Mouse (Mus musculus) ES-Bruce4 (cell line): Measurements from ENCODE around the gene Fam172a. TPM values are rescaled to one million over a fixed set of nuclear protein-coding genes. Genes with fewer than 3 reads are reported as not detected.

Experiments used
- H3K27ac ChIP-seq: 2 replicates; pipeline ENCODE4 v1.5.1; 2012; ENCODE audit warnings: low read length, inconsistent platforms; ENCODE audit not compliant: insufficient read depth
- H3K27me3 ChIP-seq: 2 replicates; pipeline ENCODE4 v1.6.1; 2012; ENCODE audit warnings: mild to moderate bottlenecking, low read length, inconsistent platforms; ENCODE audit not compliant: control insufficient read depth, poor library complexity, insufficient read depth, severe bottlenecking
- H3K36me3 ChIP-seq: 2 replicates; pipeline ENCODE4 v1.6.1; 2012; ENCODE audit warnings: inconsistent platforms, mild to moderate bottlenecking, low read length, moderate library complexity; ENCODE audit not compliant: control insufficient read depth, poor library complexity, insufficient read depth, severe bottlenecking
- H3K4me1 ChIP-seq: one replicate; pipeline ENCODE4 v1.8.1; 2011; ENCODE audit warnings: low read length; ENCODE audit not compliant: control insufficient read depth, insufficient read depth
- H3K4me3 ChIP-seq: 2 replicates; pipeline ENCODE4 v1.5.1; 2011; ENCODE audit warnings: low read depth, mild to moderate bottlenecking, low read length
- H3K9ac ChIP-seq: 2 replicates; pipeline ENCODE4 v1.6.1; 2012; ENCODE audit warnings: low read depth, mild to moderate bottlenecking, inconsistent platforms; ENCODE audit not compliant: poor library complexity, severe bottlenecking
- H3K9me3 ChIP-seq: replicated peaks from 2 replicates; pipeline ENCODE4 v1.6.1; 2012; ENCODE audit warnings: mild to moderate bottlenecking, low read length, inconsistent platforms; ENCODE audit not compliant: control insufficient read depth, poor library complexity, insufficient read depth, severe bottlenecking
- CTCF ChIP-seq: IDR thresholded peaks from one replicate; pipeline ENCODE4 v1.8.1; 2011; ENCODE audit warnings: low read depth, low read length
- EP300 ChIP-seq: IDR thresholded peaks from 2 replicates; pipeline ENCODE4 v1.6.1; 2011; ENCODE audit warnings: low read depth, low read length; ENCODE audit not compliant: insufficient read depth
- POLR2A ChIP-seq: IDR thresholded peaks from one replicate; pipeline ENCODE4 v1.8.1; 2011; ENCODE audit warnings: low read length; ENCODE audit not compliant: insufficient read depth
- polyA plus RNA-seq: library from polyadenylated mRNA; stranded (reverse); fragments of >200 nt; gene quantifications from 2 replicates; pipeline ENCODE4 v1.2.4, GENCODE M21; 2011; ENCODE audit warnings: low read depth; ENCODE audit not compliant: missing spikeins, insufficient read depth, insufficient read length

The Fam172a gene
- polyA plus RNA-seq, 1 experiment, result 16.7 TPM

DNA sequence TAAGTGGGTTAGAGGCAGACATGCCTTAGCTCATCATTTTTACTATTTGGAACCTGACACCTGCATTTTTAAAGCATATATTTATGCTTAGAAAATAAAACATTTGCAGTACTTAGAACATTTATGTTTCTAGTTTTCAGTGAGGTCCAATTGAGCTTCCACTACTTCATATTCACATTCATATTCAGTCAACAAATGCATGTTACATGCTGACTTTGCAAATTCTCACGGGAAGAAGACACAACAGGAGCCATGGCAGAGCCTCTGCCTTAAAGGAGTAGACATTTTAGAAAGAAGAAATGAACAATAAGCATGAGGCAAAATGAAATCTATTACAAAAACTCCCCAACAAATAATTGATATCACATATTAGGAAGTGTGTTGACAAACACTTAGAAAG is 416.9 kb downstream of the Fam172a start:
- TF ChIP-seq CTCF (no peak), EP300 (no peak), POLR2A (no peak)
- Histone ChIP-seq H3K4me3 (no peak overlapping the region), H3K36me3 (no peaks in the 10 kb centered on the region), H3K9ac (no peak overlapping the region), H3K9me3 (no peaks in the 10 kb centered on the region), H3K27me3 (no peaks in the 10 kb centered on the region), H3K27ac (no peak overlapping the region), H3K4me1 (no peaks in the 10 kb centered on the region)

DNA sequence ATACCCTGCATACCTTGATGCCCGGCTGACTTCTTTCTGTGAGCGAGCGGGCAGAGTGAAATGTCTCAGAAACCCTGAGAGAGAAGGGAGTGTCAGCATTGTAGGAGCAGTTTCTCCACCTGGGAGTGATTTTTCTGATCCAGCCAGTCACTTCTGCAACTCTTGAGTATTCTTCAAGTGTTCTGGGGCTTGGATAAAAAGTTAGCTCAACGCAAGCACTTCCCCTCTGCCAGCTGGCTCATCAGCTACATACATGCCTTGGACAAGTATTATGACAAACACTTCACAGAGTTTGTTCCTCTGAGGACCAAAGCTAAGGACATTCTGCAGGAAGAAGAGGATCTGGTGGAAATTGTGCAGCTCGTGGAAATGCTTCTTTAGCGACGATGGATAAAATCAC is 420.2 kb downstream of the Fam172a start:
- H3K9me3 ChIP-seq, result no peaks in the 10 kb centered on the region
- TF ChIP-seq CTCF (no peak), EP300 (no peak), POLR2A (no peak)
- H3K27me3 ChIP-seq, result no peaks in the 10 kb centered on the region
- no peaks in the 10 kb centered on the region for H3K4me1 ChIP-seq
- H3K27ac ChIP-seq, result no peak overlapping the region
- no peaks in the 10 kb centered on the region for H3K36me3 ChIP-seq
- no peak overlapping the region for H3K9ac ChIP-seq
- H3K4me3 ChIP-seq, result no peak overlapping the region

DNA sequence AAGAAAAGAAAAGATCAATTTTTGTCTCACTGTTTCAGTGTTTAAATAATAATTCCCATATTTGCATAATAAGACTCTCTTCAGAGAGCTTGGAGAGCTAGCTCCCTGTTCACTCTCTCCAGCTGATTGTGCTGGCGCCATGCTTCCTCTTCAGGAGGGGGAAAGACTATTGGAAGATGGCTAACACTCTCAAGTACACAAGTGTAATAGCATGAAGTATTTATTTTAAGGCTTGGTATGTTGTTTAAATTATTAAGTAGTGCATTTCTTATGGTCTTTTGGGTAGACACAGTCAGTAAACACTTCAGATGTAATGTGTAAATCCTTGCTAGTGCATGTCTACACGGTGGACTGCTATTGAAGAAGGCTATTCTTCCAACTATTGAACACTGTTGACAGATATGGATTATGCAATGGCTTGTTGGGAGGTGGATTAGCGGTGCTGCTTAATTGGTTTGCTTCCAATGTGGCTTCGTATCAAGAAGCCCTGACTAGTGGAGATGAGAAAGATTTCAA is 422.1 kb downstream of the Fam172a start:
- Histone ChIP-seq H3K27ac (no peak overlapping the region), H3K36me3 (no peaks in the 10 kb centered on the region), H3K4me3 (no peak overlapping the region), H3K27me3 (no peaks in the 10 kb centered on the region), H3K9ac (no peak overlapping the region), H3K9me3 (no peaks in the 10 kb centered on the region), H3K4me1 (no peaks in the 10 kb centered on the region)
- TF ChIP-seq CTCF, result no peak
- no peak for TF ChIP-seq EP300
- no peak for TF ChIP-seq POLR2A

DNA sequence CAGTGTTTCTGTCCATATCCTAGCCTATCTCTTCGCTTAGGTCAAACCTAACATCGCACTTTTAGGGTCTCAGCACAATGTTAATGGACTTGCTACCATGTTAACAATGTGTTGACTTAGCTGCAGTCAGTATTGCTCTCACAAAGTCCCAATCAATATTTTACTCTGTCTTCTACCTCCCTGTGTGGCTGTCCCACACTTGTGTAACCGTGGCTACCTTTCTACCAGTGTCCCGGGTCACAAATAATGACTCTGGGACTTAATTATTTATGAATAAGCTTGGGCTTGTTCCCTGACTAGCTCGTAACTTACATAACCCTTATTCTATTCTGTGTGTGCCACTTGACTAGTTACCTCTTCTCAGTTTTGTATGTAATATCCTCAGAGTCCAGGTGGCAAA is 455.6 kb downstream of the Fam172a start:
- Histone ChIP-seq H3K4me3 (no peak overlapping the region), H3K4me1 (no peaks in the 10 kb centered on the region), H3K27me3 (no peaks in the 10 kb centered on the region), H3K9me3 (no peaks in the 10 kb centered on the region), H3K36me3 (no peaks in the 10 kb centered on the region), H3K9ac (no peak overlapping the region), H3K27ac (no peak overlapping the region)
- TF ChIP-seq CTCF, result no peak
- TF ChIP-seq EP300, result no peak
- TF ChIP-seq POLR2A, result no peak

DNA sequence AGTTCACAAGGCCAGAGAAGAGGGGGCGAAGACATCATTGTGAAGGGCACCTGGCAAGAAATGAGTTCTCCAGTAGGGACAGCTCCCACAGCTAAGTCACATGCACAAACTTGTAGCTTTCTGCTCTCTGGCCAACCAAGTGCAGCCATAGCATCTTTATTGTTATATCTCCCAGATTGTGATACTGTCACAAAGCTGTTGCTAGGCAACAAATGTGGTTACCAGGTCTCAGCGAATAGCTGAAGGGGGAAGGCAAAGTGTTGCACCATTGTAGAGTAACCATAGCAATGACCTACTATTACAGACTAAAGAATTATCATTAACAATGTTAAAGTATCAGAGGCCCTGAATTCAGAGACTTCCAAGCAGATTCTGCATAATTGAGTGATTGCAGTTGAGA is 460.3 kb downstream of the Fam172a start:
- no peaks in the 10 kb centered on the region for H3K4me1 ChIP-seq
- no peaks in the 10 kb centered on the region for H3K36me3 ChIP-seq

DNA sequence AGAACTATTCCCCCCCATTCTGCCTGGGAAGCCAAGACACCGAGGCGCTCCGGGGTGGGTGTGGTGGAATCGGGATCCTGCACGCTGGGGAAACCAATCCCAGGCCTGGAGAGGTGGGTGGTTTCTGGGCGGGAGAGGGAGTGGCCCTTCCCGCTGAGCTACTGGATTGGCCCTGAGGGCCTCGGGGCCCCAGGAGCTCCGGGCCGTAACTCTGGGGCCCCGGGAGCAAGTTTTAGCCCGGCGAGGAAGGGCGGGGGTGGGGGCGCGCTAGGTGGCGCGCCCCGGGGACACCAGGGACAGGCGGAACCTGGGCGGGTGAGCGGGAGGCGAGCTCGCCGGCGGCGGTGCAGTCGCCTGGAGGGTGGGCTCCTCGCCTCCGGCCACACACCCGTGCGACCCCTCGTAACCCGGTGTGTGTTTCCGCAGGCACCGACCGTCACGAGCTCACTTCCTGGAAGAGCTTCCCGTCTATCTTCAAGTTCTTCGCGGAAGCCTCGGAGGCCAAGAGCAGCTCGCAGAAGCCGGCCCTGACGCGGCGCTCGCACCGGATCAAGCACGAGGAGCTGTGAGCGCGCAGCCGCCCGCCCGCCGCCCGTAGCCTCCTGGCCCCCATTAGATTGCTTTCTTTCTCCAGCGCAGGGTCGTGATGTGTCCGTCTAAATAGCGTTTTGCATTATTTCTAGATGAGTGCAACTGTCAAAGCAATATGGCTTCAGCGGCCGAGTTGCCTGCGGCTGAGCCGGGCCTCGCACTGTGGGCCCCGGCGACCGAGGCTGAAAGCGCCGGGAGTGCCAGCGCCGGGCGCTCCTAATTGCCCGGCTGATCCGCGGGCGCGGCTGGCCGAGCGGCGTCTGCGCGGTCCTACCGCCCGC is 461.5 kb downstream of the Fam172a start:
- Histone ChIP-seq H3K9ac (peak overlapping the region; percentile 20), H3K36me3 (no peaks in the 10 kb centered on the region), H3K27me3 (peaks cover 6% of the 10 kb centered on the region), H3K4me1 (no peaks in the 10 kb centered on the region), H3K27ac (no peak overlapping the region), H3K4me3 (peak overlapping the region; percentile 71), H3K9me3 (no peaks in the 10 kb centered on the region)
- TF ChIP-seq CTCF (no peak), EP300 (no peak), POLR2A (no peak)

More for the DNA sequence above, 460.3 kb downstream of the Fam172a start:
- no peak overlapping the region for H3K27ac ChIP-seq
- H3K9ac ChIP-seq, result no peak overlapping the region
- no peak overlapping the region for H3K4me3 ChIP-seq
- no peaks in the 10 kb centered on the region for H3K9me3 ChIP-seq
- no peak for TF ChIP-seq CTCF
- TF ChIP-seq POLR2A, result no peak
- no peak for TF ChIP-seq EP300
- H3K27me3 ChIP-seq, result peaks cover 6% of the 10 kb centered on the region
